Mouse (Mus musculus) left cerebral cortex, postnatal 10 days (tissue): ENCODE measurements around the gene Gm17402. TPM values are rescaled to one million over a fixed set of nuclear protein-coding genes. Genes with fewer than 3 reads are reported as not detected.

Source experiments
- DNase-seq, 2 experiments: peaks; one replicate each; pipeline ENCODE4 v3.0.0; 2021 to 2022; ENCODE audit warnings: low spot score in 2 of 2, mixed read lengths in 1 of 2; ENCODE audit errors: extremely low spot score in 1 of 2
- intact Hi-C: fragments of 180-260 bp; cut with DNase I; formaldehyde crosslinking; loops from one replicate; pipeline ENCODE4 v1.15.1; 2025
- total RNA-seq, 2 experiments: library from RNA; stranded (reverse); gene quantifications; 2 replicates each; pipeline ENCODE4 v1.2.3; 2021

Gm17402 gene
- total RNA-seq, 2 experiments from 2014 or later = not detected

DNA sequence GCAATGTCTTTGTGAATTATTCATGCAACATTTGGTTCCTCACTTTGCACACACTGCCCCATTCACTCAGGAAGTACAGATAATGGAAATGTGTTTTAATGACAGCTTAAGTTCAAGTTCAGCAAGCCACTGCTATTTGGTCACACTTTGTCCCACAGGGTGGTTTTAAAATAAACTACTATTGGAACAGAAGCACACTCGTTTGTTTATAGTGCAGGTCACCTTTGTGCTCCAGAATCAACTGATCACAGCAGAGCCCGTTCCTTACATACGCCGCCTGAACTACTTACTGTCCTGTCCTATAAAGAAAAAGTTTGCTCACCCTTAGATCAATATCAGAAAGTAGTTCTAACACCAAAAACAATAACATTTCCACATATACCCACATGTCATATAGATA, 52.5 kb downstream of the Gm17402 start:
- DNase-seq = no peak
- intact Hi-C loops = no loop called here

Other genes starting within 250 kb of the Gm17402 start
- gene Mlf1, start 1.1 kb downstream of the Gm17402 start, total RNA-seq = 1 to 10 TPM; 3.1 TPM
- 10 to 100 TPM; 46.3 to 48.6 TPM for gene Gfm1, start 54.9 kb upstream of the Gm17402 start, total RNA-seq
- gene Lxn, start 88.8 kb upstream of the Gm17402 start, total RNA-seq = 10 to 100 TPM; 47.7 to 52.1 TPM
- 1 to 10 TPM; 1.5 to 1.6 TPM for gene Rarres1, start 140.4 kb upstream of the Gm17402 start, total RNA-seq
- gene Mfsd1, start 207.6 kb upstream of the Gm17402 start, total RNA-seq = 10 to 100 TPM; 36.9 to 40.9 TPM